Mouse (Mus musculus) hindbrain, postnatal 0 days (tissue): ENCODE results near the gene Fam19a4. TPM values are rescaled to one million over a fixed set of nuclear protein-coding genes. Genes with fewer than 3 reads are reported as not detected.

Source experiments
- ATAC-seq: fragments of 200-750 bp; cut with Nextera tagmentation; 2 replicates; pipeline ENCODE4 v1.8.0; 2017; ENCODE audit warnings: mild to moderate bottlenecking, moderate TSS enrichment, moderate library complexity
- DNase-seq: peaks from one replicate; pipeline ENCODE4 v3.0.0-alpha.2; 2015; ENCODE audit warnings: low spot score
- H3K27ac ChIP-seq: fragments of 300-500 bp; sonication (generic); 2 replicates; pipeline ENCODE4 v1.5.1; 2014; ENCODE audit warnings: mild to moderate bottlenecking
- H3K27me3 ChIP-seq: fragments of 300-500 bp; sonication (generic); 2 replicates; pipeline ENCODE4 v1.6.1; 2014; ENCODE audit warnings: low read length, mixed read lengths; ENCODE audit not compliant: insufficient read depth
- H3K36me3 ChIP-seq: fragments of 300-500 bp; sonication (generic); 2 replicates; pipeline ENCODE4 v1.6.1; 2014; ENCODE audit warnings: low read length, mixed read lengths; ENCODE audit not compliant: insufficient read depth
- H3K4me1 ChIP-seq: fragments of 300-500 bp; sonication (generic); 2 replicates; pipeline ENCODE4 v1.6.1; 2014; ENCODE audit warnings: antibody characterized with exemption, low read length, mixed read lengths; ENCODE audit not compliant: insufficient read depth
- H3K4me2 ChIP-seq: fragments of 300-500 bp; sonication (generic); 2 replicates; pipeline ENCODE4 v1.6.1; 2014; ENCODE audit warnings: low read depth, mild to moderate bottlenecking, low read length, moderate library complexity, mixed read lengths
- H3K4me3 ChIP-seq: fragments of 300-500 bp; sonication (generic); 2 replicates; pipeline ENCODE4 v1.5.1; 2014; ENCODE audit warnings: low read length
- H3K9ac ChIP-seq: fragments of 300-500 bp; sonication (generic); replicated peaks from 2 replicates; pipeline ENCODE4 v1.6.1; 2014; ENCODE audit warnings: mild to moderate bottlenecking, low read length, moderate library complexity, mixed read lengths
- H3K9me3 ChIP-seq: fragments of 300-500 bp; sonication (generic); 2 replicates; pipeline ENCODE4 v1.6.1; 2016; ENCODE audit warnings: low read length, mixed read lengths
- CTCF ChIP-seq: IDR thresholded peaks from 2 replicates; pipeline ENCODE4 v1.5.1; 2016; ENCODE audit warnings: antibody characterized with exemption, control low read depth, low read depth
- WGBS: fragments of 180-500 bp; shearing (Covaris S2); extraction: QIAGEN DNeasy Blood & Tissue Kit; methylation state at CpG from one replicate; pipeline ENCODE4 v1.1.7; 2014; 5-methylcytosine and 5-hydroxymethylcytosine counted together
- polyA plus RNA-seq: library from polyadenylated mRNA; unstranded; fragments of >200 nt; fragmentation: Nextera tagmentation; extraction: Ambion mirVana; gene quantifications from 2 replicates; pipeline ENCODE4 v1.2.1, GENCODE M21; 2015
- total RNA-seq: library from RNA; depleted of rRNA; stranded (reverse); fragments of >200 nt; gene quantifications from 2 replicates; pipeline ENCODE4 v1.2.3, GENCODE M21; 2014

The Fam19a4 gene
- total and polyA plus RNA-seq, 2 experiments from 2014 or later: 1.8 to 3.0 TPM

DNA sequence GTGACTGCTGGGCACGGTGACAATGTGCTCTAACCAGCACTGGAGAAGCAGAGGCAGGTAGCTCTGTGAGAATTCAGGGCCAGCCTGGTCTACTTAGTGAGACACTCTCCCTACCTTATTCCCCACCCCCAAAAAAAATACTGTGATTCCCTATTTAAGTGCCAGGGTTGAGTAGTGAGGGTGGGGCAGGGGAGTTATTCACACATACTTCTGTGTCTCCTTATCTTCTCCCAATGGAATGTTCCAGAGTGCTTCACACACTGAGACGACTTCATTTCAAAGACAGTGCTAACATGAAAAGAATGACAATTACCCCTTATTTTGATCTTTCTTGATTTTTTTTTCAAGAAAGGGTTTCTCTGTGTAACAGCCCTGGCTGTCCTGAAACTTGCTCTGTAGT lies 40.9 kb downstream of the Fam19a4 start:
- H3K4me2 ChIP-seq: no peak overlapping the region
- no peaks in the 10 kb centered on the region for H3K27me3 ChIP-seq
- no peak for DNase-seq
- TF ChIP-seq CTCF: no peak
- no peaks in the 10 kb centered on the region for H3K4me1 ChIP-seq
- no peak overlapping the region for H3K4me3 ChIP-seq
- WGBS: 62% methylated on average over 2 of the region's 2 CpGs
- no peak overlapping the region for H3K9ac ChIP-seq
- no peak overlapping the region for H3K27ac ChIP-seq
- H3K36me3 ChIP-seq: no peaks in the 10 kb centered on the region
- no peaks in the 10 kb centered on the region for H3K9me3 ChIP-seq
- no peak for ATAC-seq

DNA sequence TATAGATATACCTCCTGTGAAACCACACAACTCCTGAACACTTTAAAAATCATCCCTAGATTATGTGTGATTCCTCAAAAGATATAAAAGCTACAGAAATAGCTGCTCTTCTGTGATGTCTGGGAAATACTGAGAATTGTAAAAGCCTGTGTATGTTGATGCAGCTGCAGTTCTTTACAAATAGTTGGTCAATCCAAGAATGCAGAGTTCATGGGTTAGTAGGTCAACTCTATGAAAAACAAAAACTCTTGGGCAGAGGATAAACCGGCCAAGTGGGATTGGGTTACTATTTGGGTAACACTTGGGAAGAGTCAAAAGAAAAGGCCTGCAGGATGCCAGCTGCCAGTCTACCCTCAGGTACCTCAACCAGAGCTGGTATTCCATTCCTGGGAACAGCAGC lies 43.5 kb downstream of the Fam19a4 start:
- no peak overlapping the region for H3K4me2 ChIP-seq
- no peak overlapping the region for H3K4me3 ChIP-seq
- H3K9ac ChIP-seq: no peak overlapping the region
- WGBS: 70% methylated on average over 1 of the region's 1 CpGs
- no peaks in the 10 kb centered on the region for H3K27me3 ChIP-seq
- no peaks in the 10 kb centered on the region for H3K36me3 ChIP-seq
- DNase-seq: no peak
- H3K27ac ChIP-seq: no peak overlapping the region
- no peak for ATAC-seq
- H3K9me3 ChIP-seq: no peaks in the 10 kb centered on the region
- TF ChIP-seq CTCF: no peak
- no peaks in the 10 kb centered on the region for H3K4me1 ChIP-seq

DNA sequence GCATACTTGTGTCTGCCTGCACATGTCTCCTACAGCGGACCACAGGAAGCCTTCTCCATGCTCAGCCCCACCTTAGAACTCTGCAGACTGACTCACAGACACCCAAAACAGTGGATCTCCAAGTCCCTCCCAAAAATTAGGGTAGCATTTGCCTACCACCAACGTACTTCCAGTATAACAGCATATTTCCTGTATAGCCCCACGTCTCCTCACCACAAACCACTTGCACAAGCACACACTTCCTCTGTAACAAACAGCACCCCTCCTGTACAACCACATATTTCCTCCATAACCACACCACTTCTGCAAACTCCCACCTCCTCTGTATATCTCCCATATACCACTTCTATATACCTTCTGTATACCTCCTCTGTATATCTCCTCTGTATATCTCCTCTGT lies 44.2 kb downstream of the Fam19a4 start:
- 79% methylated on average over 3 of the region's 3 CpGs for WGBS
- Histone ChIP-seq H3K36me3 (no peaks in the 10 kb centered on the region), H3K4me1 (no peaks in the 10 kb centered on the region), H3K4me2 (no peak overlapping the region), H3K4me3 (no peak overlapping the region), H3K27me3 (no peaks in the 10 kb centered on the region), H3K9me3 (no peaks in the 10 kb centered on the region), H3K9ac (no peak overlapping the region), H3K27ac (no peak overlapping the region)
- TF ChIP-seq CTCF: no peak
- ATAC-seq (no peak), DNase-seq (no peak)

DNA sequence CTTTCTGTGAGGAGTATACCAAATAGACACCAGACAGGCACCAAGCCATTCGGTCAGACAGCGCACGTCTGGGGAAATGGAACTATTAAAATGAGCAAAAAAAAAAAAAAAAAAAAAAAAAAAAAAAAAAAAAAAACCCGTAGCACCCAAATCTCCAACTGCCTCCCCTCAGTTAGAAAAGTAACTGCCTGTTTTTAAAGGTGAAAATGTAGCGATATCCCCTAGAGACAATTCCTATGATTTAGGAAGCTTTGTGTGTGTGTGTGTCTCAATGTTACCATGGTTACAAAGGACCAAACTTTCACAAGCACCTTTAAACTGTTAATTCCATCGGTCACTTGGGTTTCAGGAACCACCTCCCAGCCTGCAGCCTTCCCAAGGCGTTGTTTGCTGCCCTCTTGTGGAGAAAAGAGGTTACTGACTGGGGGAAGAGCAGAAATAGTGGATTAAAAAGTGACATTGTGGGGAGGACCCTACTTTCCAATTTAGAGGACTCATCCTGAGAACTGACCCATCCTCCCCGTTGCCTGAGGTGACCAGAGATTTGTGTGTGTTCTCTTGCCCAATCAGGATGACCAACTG lies 53.6 kb downstream of the Fam19a4 start:
- Histone ChIP-seq H3K4me2 (no peak overlapping the region), H3K9me3 (no peaks in the 10 kb centered on the region), H3K36me3 (no peaks in the 10 kb centered on the region), H3K4me1 (no peaks in the 10 kb centered on the region), H3K4me3 (no peak overlapping the region), H3K27me3 (no peaks in the 10 kb centered on the region), H3K27ac (no peak overlapping the region), H3K9ac (no peak overlapping the region)
- ATAC-seq: no peak
- DNase-seq: peak; percentile 86
- TF ChIP-seq CTCF: peak; percentile 98
- WGBS: 44% methylated on average over 8 of the region's 8 CpGs

DNA sequence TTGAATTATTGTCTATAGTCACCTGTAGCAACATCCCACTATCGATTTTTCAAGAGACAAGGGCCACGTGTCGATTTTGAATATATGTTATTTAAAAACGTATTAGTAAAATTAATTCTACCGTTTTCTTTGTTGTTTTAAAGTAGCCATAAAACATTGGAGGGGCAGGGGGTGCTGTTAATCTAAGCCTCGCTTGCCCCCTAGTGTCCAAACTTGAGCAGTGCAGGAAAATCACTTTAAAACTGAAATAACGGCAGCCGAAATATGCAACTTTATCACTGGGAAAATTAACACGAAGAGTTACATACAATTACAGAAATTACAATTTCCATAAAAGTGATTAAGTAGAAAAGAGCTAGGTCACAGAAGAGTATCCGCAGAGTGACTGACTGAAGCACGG lies 55.2 kb downstream of the Fam19a4 start:
- DNase-seq (peak; percentile 76), ATAC-seq (no peak)
- Histone ChIP-seq H3K4me2 (no peak overlapping the region), H3K36me3 (no peaks in the 10 kb centered on the region), H3K27ac (no peak overlapping the region), H3K4me3 (no peak overlapping the region), H3K27me3 (no peaks in the 10 kb centered on the region), H3K9me3 (no peaks in the 10 kb centered on the region), H3K9ac (no peak overlapping the region), H3K4me1 (no peaks in the 10 kb centered on the region)
- TF ChIP-seq CTCF: peak; percentile 86
- 21% methylated on average over 11 of the region's 11 CpGs for WGBS

DNA sequence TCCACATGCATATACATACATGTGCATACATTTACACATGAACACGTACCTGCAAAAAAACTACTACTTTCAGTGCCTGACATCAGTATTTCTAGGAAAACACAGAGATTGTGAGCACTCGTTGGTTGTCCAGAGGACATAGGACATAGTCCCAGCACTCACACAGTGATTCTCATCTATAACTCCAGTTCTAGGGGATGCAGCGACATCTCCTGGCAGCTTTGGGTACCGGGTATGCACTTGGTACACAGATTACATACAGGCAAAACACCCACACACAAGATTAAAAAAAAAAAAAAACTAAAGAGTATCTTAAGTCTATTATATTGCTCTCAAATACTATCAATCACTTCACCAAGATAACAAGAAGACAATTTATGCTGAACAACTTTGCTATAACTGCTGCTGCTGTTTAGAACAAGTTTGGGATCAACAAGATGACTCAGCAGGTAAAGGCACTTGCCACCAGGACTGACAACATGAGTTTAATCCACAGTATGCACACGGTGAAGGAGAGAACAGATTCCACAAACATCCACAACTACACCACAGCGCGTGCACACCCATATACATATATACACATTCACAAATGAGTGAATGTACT lies 64.6 kb downstream of the Fam19a4 start:
- no peak overlapping the region for H3K4me2 ChIP-seq
- H3K9ac ChIP-seq: no peak overlapping the region
- H3K36me3 ChIP-seq: no peaks in the 10 kb centered on the region
- no peaks in the 10 kb centered on the region for H3K27me3 ChIP-seq
- H3K4me1 ChIP-seq: no peaks in the 10 kb centered on the region
- WGBS: 94% methylated on average over 7 of the region's 7 CpGs
- H3K9me3 ChIP-seq: no peaks in the 10 kb centered on the region
- H3K27ac ChIP-seq: no peak overlapping the region
- DNase-seq: no peak
- no peak for ATAC-seq
- no peak overlapping the region for H3K4me3 ChIP-seq
- peak; percentile 34 for TF ChIP-seq CTCF

DNA sequence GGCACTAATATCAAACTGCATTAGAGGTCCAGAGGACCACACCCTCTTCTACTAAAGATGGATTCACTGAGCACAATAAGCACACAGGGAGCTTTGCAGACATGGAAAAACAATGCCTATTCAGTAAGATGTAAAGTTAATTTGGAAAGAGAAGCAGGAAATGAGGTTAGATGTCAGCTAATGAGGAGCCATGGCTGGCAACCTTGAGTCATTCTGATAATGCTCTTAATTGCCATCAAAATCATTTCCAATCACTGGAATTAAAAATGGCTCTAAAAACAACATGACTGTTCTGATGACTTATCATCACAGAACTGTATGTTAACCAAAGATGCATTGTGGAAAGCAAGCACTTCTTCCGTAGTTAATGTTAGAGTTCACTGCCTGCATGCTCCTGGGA lies 68.5 kb downstream of the Fam19a4 start:
- no peaks in the 10 kb centered on the region for H3K36me3 ChIP-seq
- H3K4me1 ChIP-seq: no peaks in the 10 kb centered on the region
- 83% methylated on average over 1 of the region's 1 CpGs for WGBS
- TF ChIP-seq CTCF: no peak
- no peak for ATAC-seq
- H3K9me3 ChIP-seq: no peaks in the 10 kb centered on the region
- no peak overlapping the region for H3K27ac ChIP-seq
- DNase-seq: no peak
- no peak overlapping the region for H3K4me3 ChIP-seq
- H3K27me3 ChIP-seq: no peaks in the 10 kb centered on the region
- no peak overlapping the region for H3K9ac ChIP-seq
- H3K4me2 ChIP-seq: no peak overlapping the region
